Mouse (Mus musculus) fibroblast of lung, adult 2 months (primary cell): ENCODE measurements around the gene Gm20532.
"Not testable (repeated sequence)": the region's sequence is repeated elsewhere in the genome, so short reads cannot be mapped to it uniquely, and the experiment has no call there.

Experiments
- DNase-seq: peaks from one replicate; pipeline ENCODE4 v3.0.0-alpha.2; 2011; ENCODE audit warnings: low read depth

Gm20532 gene

GRCm38 (mm10) chr2:26657426-26657825 is 71.0 kb downstream of the Gm20532 start:
- DNase-seq: no peak

- no peak for DNase-seq
These were observed 74.8 kb downstream of the Gm20532 start for GRCm38 (mm10) chr2:26661143-26661752.

GRCm38 (mm10) chr2:26661768-26662508 is 75.5 kb downstream of the Gm20532 start:
- DNase-seq: no peak

GRCm38 (mm10) chr2:26662509-26662882 is 76.1 kb downstream of the Gm20532 start:
- no peak for DNase-seq

- no peak for DNase-seq
These were observed 76.7 kb downstream of the Gm20532 start for GRCm38 (mm10) chr2:26663112-26663511.

- not testable (repeated sequence) for DNase-seq
These were observed 77.1 kb downstream of the Gm20532 start for GRCm38 (mm10) chr2:26663551-26663950.

GRCm38 (mm10) chr2:26668746-26669145 is 82.3 kb downstream of the Gm20532 start:
- no peak for DNase-seq

GRCm38 (mm10) chr2:26671182-26671581 is 84.7 kb downstream of the Gm20532 start, which contains the start of gene Lcn4:
TSS of gene Lcn4 (minus strand) at chr2:26671282.
- DNase-seq: no peak
